Mouse (Mus musculus): Measurements from ENCODE around the gene Pik3c2b. TPM values are rescaled to one million over a fixed set of nuclear protein-coding genes. Genes with fewer than 3 reads are reported as not detected.

Gene Pik3c2b
- total RNA-seq, 2 experiments from 2014 or later = 13.2 to 17.7 TPM

GRCm38 (mm10) chr1:133076681-133077514 lies 31.4 kb downstream of the Pik3c2b start:
- no peak overlapping the region for H3K27ac ChIP-seq
- DNase-seq (ENCODE audit: extremely low spot score in 1 of 2, low spot score in 2 of 2) = no peak

GRCm38 (mm10) chr1:133077606-133078337 lies 32.3 kb downstream of the Pik3c2b start:
- Histone ChIP-seq H3K4me3 (no peak overlapping the region), H3K27ac (no peak overlapping the region)
- no peak for TF ChIP-seq CTCF (IDR thresholded peaks at IDR 0.05)
- intact Hi-C loops (cut with DNase I) = no loop called here
- DNase-seq (ENCODE audit: extremely low spot score in 1 of 2, low spot score in 2 of 2) = no peak

More at GRCm38 (mm10) chr1:133076681-133077514, 31.4 kb downstream of the Pik3c2b start:
- intact Hi-C loops (cut with DNase I) = no loop called here
- H3K4me3 ChIP-seq = no peak overlapping the region
- TF ChIP-seq CTCF (IDR thresholded peaks at IDR 0.05) = no peak

- no peak overlapping the region for H3K27ac ChIP-seq
- intact Hi-C loops (cut with DNase I) = no loop called here
- no peak for TF ChIP-seq CTCF (IDR thresholded peaks at IDR 0.05)
- no peak for DNase-seq (ENCODE audit: extremely low spot score in 1 of 2, low spot score in 2 of 2)
- H3K4me3 ChIP-seq = no peak overlapping the region
Observed at GRCm38 (mm10) chr1:133078338-133078727, 32.9 kb downstream of the Pik3c2b start.

GRCm38 (mm10) chr1:133079509-133079908 lies 34.0 kb downstream of the Pik3c2b start:
- no peak for TF ChIP-seq CTCF (IDR thresholded peaks at IDR 0.05)
- Histone ChIP-seq H3K27ac (no peak overlapping the region), H3K4me3 (no peak overlapping the region)
- no peak for DNase-seq (ENCODE audit: extremely low spot score in 1 of 2, low spot score in 2 of 2)
- intact Hi-C loops (cut with DNase I) = no loop called here

- Histone ChIP-seq H3K27ac (no peak overlapping the region), H3K4me3 (no peak overlapping the region)
- TF ChIP-seq CTCF (IDR thresholded peaks at IDR 0.05) = no peak
- no peak for DNase-seq (ENCODE audit: extremely low spot score in 1 of 2, low spot score in 2 of 2)
- intact Hi-C loops (cut with DNase I) = no loop called here
Observed at GRCm38 (mm10) chr1:133080079-133080561, 34.7 kb downstream of the Pik3c2b start.

- Histone ChIP-seq H3K27ac (no peak overlapping the region), H3K4me3 (no peak overlapping the region)
- no peak for TF ChIP-seq CTCF (IDR thresholded peaks at IDR 0.05)
- no peak for DNase-seq (ENCODE audit: extremely low spot score in 1 of 2, low spot score in 2 of 2)
- intact Hi-C loops (cut with DNase I) = no loop called here
Observed at GRCm38 (mm10) chr1:133080717-133081116, 35.2 kb downstream of the Pik3c2b start.

GRCm38 (mm10) chr1:133083003-133083546 lies 37.6 kb downstream of the Pik3c2b start:
- intact Hi-C loops (cut with DNase I) = no loop called here
- no peak for TF ChIP-seq CTCF (IDR thresholded peaks at IDR 0.05)
- no peak overlapping the region for H3K4me3 ChIP-seq
- no peak overlapping the region for H3K27ac ChIP-seq
- no peak for DNase-seq (ENCODE audit: extremely low spot score in 1 of 2, low spot score in 2 of 2)

GRCm38 (mm10) chr1:133083942-133084625 lies 38.6 kb downstream of the Pik3c2b start:
- intact Hi-C loops (cut with DNase I) = no loop called here
- TF ChIP-seq CTCF (IDR thresholded peaks at IDR 0.05) = no peak
- H3K27ac ChIP-seq = no peak overlapping the region
- DNase-seq (ENCODE audit: extremely low spot score in 1 of 2, low spot score in 2 of 2) = no peak
- no peak overlapping the region for H3K4me3 ChIP-seq

GRCm38 (mm10) chr1:133084708-133085416 lies 39.4 kb downstream of the Pik3c2b start:
- no peak for DNase-seq (ENCODE audit: extremely low spot score in 1 of 2, low spot score in 2 of 2)
- TF ChIP-seq CTCF (IDR thresholded peaks at IDR 0.05) = no peak
- intact Hi-C loops (cut with DNase I) = no loop called here
- Histone ChIP-seq H3K27ac (no peak overlapping the region), H3K4me3 (no peak overlapping the region)

GRCm38 (mm10) chr1:133085417-133085742 lies 39.9 kb downstream of the Pik3c2b start:
- DNase-seq (ENCODE audit: extremely low spot score in 1 of 2, low spot score in 2 of 2) = no peak
- intact Hi-C loops (cut with DNase I) = no loop called here
- TF ChIP-seq CTCF (IDR thresholded peaks at IDR 0.05) = no peak

GRCm38 (mm10) chr1:133086804-133087203 lies 41.3 kb downstream of the Pik3c2b start:
- H3K4me3 ChIP-seq = no peak overlapping the region
- TF ChIP-seq CTCF (IDR thresholded peaks at IDR 0.05) = no peak
- no peak for DNase-seq (ENCODE audit: extremely low spot score in 1 of 2, low spot score in 2 of 2)
- H3K27ac ChIP-seq = no peak overlapping the region
- intact Hi-C loops (cut with DNase I) = loop anchor here (2.0 kb wide), 1 partner anchor 40 kb away; no protein-coding TSS in a partner anchor

More at GRCm38 (mm10) chr1:133085417-133085742, 39.9 kb downstream of the Pik3c2b start:
- Histone ChIP-seq H3K27ac (no peak overlapping the region), H3K4me3 (no peak overlapping the region)
